Mouse (Mus musculus) heart, adult 2 months (tissue): ENCODE measurements around the gene Cpb1.

Experiments used
- CTCF ChIP-seq: fragments of 200-600 bp; IDR thresholded peaks from 2 replicates; pipeline ENCODE4 v1.8.1; 2022; ENCODE audit warnings: antibody characterized with exemption, mild to moderate bottlenecking, moderate library complexity
- POLR2A ChIP-seq: fragments of 200-500 bp; IDR thresholded peaks from 2 replicates; pipeline ENCODE4 v1.6.1; 2011; ENCODE audit warnings: mild to moderate bottlenecking, low read depth, low read length, control low read depth; ENCODE audit not compliant: insufficient read depth

DNA sequence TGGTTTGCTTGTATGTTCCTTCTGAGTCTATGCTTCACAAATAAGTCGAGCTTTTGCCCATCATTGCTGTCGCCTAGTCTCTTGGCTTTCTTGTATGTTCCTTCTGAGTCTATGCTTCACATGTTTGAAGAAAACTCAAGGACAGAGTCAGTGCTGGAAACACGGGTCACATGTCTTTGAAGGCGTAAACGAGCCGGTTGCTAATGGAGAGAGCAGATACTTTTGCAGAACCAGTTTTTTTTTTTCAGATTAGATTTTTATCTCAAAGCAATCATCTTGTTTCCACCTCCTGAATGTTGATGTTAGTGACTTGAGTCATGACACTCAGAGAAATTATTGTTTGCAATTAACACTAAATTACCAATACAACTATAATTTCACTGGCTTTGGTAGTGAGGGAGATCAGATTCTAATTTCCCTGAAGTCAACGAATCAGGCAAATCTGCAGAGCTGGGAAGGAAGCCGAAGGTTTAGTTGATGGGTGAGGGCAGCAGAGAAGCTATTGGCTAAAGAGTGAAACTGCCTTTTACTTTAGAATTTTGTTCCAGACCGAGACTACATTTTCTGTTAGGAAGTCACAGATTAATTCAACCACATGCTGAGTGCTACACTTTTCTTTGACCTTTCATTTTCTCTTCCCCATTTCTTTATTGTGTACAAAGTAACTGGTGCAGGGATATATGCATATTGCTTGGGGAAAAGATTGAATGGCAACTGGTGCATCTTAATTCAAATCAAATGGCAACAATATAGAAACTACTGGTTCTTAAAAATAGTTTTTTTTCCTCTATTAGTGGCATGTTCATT is 19.2 kb upstream of the Cpb1 start:
- TF ChIP-seq CTCF (no peak), POLR2A (no peak)
